Mouse (Mus musculus): Measurements from ENCODE around the gene Dlat.
A peak's percentile ranks its signal among the peaks of the same experiment; 100 is the strongest.
"Not testable (repeated sequence)": the region's sequence is repeated elsewhere in the genome, so short reads cannot be mapped to it uniquely, and the experiment has no call there.

Gene Dlat

GRCm38 (mm10) chr9:50658941-50659388 is 615 bp downstream of the Dlat start:
- no peak for DNase-seq

GRCm38 (mm10) chr9:50658391-50658790 is 1.2 kb downstream of the Dlat start:
- DNase-seq, result no peak

- no peak for DNase-seq
These were observed 9.1 kb downstream of the Dlat start for GRCm38 (mm10) chr9:50650503-50650902.

DNA sequence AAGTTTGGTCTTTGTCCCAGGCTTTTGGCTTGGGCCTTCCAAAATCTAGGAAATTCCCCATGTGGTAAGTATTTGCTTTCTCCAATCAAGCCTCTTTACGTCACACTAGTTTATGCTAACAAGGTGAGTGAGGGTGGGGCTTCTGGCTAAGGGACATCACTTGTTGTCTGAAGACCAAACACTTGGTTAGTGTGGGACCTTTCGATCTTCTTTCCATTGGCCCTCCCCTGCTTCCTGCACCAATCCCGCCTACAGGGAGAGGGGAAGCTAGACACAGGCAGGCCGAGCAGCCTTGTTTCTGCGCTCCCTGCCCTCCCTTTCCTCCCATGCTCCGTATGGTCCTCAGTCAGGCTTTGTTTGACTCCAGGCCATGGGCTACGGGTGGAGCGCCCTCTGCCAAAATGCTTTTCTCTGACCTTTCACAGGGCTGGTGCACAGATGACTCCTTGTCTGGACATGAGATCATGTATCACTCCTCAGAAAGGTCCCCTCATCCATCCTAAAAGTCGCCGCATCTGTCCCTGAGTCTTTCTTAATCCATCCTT is 12.7 kb downstream of the Dlat start:
- no peak for DNase-seq

DNA sequence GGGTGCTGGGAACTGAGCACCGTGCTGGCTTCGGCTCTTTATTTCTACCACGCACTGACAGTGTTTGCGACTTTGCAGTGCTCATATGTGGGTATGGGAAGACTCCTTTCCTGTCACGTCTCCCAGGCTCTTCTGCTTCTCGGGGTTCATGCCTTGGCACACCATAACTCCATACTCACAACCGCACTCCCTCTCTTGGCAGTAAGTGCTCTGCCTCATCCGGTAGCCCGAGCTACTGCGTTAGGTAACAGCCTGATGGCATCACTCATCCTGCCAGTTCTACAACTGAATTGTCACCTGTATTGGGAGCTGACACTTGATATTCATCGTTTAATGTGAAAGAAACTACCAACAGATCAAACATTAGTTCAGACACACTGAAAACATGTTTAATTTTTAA is 25.3 kb downstream of the Dlat start:
- DNase-seq, result no peak

DNA sequence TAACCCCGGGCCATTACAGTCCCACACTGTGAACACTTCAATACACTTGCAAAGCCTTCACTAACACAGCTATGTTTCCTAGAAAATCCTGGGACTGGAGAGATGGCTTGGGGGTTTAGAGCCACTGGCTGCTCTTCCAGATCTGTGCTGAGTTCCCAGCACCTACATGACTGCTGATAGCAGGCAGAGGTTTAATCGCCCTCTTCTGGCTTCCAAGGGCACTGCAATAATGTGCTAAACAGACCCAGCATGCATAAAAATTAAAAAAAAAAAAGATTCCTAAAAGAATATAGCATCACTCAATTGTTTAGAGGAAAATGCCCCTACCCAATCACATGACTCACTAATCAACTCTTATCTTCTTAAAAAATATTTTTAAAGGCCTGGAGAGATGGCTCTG is 26.5 kb downstream of the Dlat start:
- no peak for DNase-seq

GRCm38 (mm10) chr9:50632016-50632688 is 27.4 kb downstream of the Dlat start:
- no peak for DNase-seq

DNA sequence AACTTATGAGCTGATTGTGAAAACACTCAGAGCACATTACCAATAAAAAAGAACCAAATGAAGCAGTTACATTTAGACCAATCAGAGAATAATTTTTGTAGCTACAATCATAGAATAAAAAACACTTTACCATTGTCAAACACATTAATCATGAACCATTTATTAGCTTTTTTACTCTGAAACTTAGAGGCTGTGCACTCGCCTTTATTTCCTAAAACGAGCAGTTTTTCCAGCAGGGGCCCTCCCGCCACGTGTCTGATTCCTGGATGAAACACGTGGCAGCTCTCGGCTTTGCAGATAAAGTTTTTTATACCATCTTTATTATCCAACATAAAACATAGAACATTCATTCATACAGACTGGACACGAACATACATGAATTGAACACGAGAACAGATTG is 28.7 kb downstream of the Dlat start:
- DNase-seq, result not testable (repeated sequence)

DNA sequence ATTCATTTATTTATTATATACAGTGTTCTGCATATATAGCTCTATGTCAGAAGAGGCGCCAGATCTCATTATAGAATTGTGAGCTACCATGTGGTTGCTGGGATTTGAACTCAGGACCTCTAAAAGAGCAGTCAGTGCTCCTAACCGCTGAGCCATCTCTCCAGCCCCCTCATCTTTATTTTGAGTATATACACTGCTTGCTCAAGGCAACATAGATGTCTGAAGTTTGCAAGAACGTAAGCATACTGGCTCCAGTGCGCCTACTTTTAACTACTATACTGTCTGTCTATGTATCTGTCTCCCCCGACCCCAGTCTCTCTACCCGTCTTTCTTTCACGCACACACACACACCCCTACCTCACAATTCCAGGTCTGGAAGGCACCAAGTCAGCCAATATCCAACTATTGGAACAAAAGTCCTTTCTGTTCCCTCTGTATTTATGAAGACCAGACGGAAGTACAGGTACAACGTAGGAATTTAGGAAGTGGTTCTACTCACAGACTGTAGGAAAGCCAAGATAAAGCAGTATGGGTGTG is 41.7 kb downstream of the Dlat start:
- DNase-seq, result no peak

- DNase-seq, result peak; percentile 82 to 94
These were observed 42.6 kb downstream of the Dlat start, which contains the start of the genes Pih1d2 and Nkapd1 for GRCm38 (mm10) chr9:50616766-50617603. Gene Pih1d2 (plus strand): TSS chr9:50617321. Gene Nkapd1 (minus strand): TSS chr9:50617464.

- DNase-seq, result no peak
These were observed 43.4 kb downstream of the Dlat start for GRCm38 (mm10) chr9:50616161-50616560.

DNA sequence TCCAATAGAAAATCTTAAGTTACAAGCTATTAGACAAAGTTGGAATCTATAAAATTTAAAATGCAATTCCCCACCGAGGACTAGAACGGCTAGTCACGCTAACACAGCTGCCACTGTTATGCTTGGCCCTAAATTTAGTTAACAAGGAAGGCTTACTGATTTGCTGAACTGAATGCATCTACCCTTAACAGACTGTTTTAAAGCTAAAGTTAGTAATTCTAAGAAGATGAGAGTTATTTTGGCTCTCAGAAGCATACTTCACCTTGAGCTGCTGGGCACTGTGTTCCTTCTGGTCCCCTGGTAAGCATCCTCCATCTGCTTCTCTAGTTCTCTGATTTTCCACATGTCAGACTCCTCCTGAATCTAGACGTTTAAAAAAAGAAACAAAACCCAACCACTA is 47.5 kb downstream of the Dlat start:
- DNase-seq, result no peak

DNA sequence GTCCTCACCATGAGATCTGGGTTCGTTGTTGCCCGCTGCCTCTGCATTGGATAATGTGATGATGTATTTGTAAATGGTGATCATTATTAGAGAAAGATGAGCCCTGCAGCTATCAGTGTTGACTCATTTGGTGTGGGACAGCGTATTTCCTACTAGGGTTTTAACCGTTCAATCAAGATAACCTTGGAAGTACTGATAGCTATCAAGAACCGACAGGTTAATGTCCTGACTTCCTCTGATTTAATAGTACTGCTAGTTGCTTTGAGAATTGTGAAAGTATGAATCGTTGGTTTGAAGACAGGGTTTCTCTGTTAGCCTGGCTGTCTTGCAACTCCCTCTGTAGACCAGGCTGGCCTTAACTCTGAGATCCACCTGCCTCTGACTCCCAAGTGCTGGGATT is 55.2 kb downstream of the Dlat start:
- no peak for DNase-seq

- no peak for DNase-seq
These were observed 55.6 kb downstream of the Dlat start for GRCm38 (mm10) chr9:50603998-50604324.

- peak; percentile 93 to 94 for DNase-seq
These were observed 56.2 kb downstream of the Dlat start, which contains the start of the genes Sdhd and Timm8b for GRCm38 (mm10) chr9:50603189-50603997. Gene Sdhd (minus strand): TSS chr9:50603812. Gene Timm8b (plus strand): TSS chr9:50603910.

- no peak for DNase-seq
These were observed 57.3 kb downstream of the Dlat start for GRCm38 (mm10) chr9:50602055-50602845.

DNA sequence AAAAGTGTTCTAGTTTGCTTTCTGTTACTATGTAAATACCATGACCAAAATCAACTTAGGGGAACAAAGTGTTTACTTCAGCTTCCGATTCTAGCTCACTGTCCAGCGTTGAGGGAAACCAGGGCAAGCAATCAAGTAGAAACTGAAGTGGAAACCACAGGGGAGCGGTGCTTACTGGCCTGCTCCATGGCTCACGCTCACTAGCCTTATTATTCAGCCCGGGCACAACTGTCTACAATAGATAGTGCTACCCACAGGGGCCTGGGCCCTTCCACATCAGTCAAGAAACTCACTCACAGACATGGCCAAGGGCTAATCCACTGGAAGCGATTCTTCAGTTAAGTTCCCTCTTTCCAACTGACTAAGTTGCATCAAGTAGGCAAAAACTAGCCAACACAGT is 58.0 kb downstream of the Dlat start:
- no peak for DNase-seq

DNA sequence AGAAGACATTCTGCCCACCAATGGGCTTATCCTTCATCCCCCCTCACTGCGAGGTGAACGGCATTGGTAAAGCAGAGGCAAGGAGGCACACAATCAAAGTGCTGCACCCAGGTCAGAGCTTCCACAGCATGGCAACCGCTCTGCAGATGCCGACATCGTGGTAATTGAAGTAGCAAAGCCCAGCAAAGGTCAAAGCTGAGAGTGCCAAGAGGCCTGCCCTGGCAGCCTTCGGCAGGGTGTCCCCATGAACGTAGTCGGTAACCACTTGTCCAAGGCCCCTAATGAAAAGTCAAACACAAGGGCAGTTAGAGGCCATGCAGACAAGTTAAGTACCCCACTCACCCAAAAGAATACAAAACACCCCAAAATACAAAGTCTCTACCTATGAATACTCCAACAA is 62.6 kb downstream of the Dlat start:
- DNase-seq, result no peak

DNA sequence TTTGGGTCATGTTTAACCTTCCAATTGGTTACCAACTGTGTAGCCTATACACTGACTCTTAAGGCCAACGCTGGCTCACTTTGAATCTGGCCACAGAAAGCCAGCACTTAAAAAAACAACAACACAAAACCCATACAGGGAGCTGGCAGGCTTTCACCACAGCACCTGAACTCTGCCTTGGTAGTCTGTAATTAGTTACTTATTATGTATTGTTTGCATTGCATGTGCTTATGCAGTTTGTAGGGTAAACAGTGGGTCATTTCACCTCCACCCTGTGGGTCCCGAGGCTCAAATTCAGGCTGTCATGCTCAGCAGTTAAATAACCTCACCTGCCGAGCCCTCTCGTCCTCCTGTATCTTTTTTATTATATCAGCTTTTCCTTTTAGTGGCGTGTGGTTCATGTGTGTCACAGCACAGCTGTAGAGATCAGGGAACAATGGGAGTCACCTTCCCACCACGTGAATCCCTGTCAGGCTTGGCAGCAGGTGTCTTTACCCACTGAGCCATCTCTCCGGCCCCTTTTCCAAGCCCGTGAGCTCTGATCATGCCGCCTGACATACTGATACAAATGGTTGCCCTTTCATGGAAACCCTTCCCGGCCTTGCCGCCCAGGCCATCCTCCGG is 64.7 kb downstream of the Dlat start:
- DNase-seq, result no peak

DNA sequence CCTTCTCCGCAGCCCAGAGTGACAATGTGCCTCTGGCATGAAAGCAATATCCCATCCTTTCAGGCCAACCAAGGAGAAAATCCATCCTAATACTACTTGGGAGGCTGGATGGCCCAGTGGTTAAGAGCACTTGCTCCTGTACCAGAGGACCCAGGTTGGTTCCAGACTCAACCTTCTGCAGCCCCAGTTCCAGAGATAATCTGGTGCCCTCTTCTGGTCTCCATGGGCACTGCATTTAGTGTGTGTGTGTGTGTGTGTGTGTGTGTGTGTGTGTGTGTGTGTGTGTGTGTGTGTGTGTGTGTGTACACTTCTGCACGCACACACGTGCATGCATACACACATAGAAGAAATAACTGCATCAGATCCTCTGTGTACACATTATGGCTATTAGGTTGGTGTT is 66.0 kb downstream of the Dlat start:
- DNase-seq, result peak; percentile 19 to 31

- DNase-seq, result no peak
These were observed 66.6 kb downstream of the Dlat start for GRCm38 (mm10) chr9:50592955-50593354.

Measured in cerebellum, postnatal 36 days (tissue).